Mouse (Mus musculus): ENCODE data around the gene Rgl3. TPM values are rescaled to one million over a fixed set of nuclear protein-coding genes. Genes with fewer than 3 reads are reported as not detected.

The Rgl3 gene
- polyA plus RNA-seq, 1 experiment from 2014 or later = 0.32 TPM

DNA sequence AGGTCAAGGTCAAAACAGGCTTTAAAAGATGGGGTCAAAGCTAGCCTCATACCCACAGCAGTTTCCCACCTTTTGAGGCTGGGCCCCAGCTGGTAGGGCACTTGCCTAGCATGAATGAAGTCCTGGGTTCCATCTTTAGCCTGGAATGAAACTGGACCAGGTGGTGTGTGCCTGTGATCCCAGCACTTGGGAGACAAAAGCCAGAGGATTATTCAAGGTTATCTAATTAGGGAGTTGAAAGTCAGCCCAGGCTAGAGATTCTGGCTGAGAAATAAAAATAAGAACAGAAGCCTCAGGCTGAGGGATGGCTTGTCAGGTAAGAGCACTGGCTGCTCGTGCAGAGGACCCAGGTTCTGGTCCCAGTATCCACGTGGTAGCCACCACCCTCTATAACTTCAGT lies 57.2 kb downstream of the Rgl3 start:
- Histone ChIP-seq H3K9me3 (ENCODE audit: low read length) (no peaks in the 10 kb centered on the region), H3K27ac (ENCODE audit: low read depth) (no peak overlapping the region), H3K4me3 (ENCODE audit: low read depth, low read length) (no peak overlapping the region), H3K4me2 (ENCODE audit: low read depth, low read length) (no peak overlapping the region), H3K36me3 (replicated peaks; ENCODE audit: insufficient read depth, low read length) (no peaks in the 10 kb centered on the region), H3K27me3 (ENCODE audit: insufficient read depth, low read length) (no peaks in the 10 kb centered on the region), H3K9ac (replicated peaks) (no peak overlapping the region), H3K4me1 (ENCODE audit: insufficient read depth) (peaks cover 7% of the 10 kb centered on the region; the same call in 1 of the 2 replicates)
- DNase-seq (no peak), ATAC-seq (no peak)
- 67% methylated on average over 2 of the region's 2 CpGs for WGBS (ENCODE audit: insufficient replicate concordance)
- TF ChIP-seq CTCF (IDR thresholded peaks at IDR 0.05; ENCODE audit: low read depth) = no peak
- no peak for TF ChIP-seq EP300 (IDR thresholded peaks at IDR 0.05; ENCODE audit: low read depth)

DNA sequence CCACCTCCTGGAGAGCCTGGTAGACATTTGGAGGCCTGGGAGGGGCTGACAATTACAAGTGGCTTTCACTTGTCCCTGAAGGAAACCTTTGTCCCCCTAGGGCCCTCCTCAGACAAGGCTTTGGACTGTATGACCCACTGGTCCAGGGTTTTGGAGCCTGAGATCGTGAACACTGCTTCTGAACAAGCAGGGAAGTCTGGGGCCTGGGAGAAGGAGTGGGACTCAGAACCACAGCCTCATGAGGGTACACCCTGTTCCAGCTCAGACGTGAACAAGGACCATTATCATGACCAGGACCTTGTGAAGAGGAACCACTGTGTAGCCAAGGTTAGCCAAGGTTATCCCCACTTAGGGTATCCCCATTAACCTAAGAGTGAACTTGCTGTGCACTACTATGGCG lies 60.0 kb downstream of the Rgl3 start:
- H3K4me3 ChIP-seq (ENCODE audit: low read depth, low read length) = no peak overlapping the region
- peaks cover 16% of the 10 kb centered on the region for H3K4me1 ChIP-seq (ENCODE audit: insufficient read depth)
- ATAC-seq = no peak
- no peaks in the 10 kb centered on the region for H3K36me3 ChIP-seq (replicated peaks; ENCODE audit: insufficient read depth, low read length)
- TF ChIP-seq EP300 (IDR thresholded peaks at IDR 0.05; ENCODE audit: low read depth) = no peak
- no peak for TF ChIP-seq CTCF (IDR thresholded peaks at IDR 0.05; ENCODE audit: low read depth)
- no peak overlapping the region for H3K4me2 ChIP-seq (ENCODE audit: low read depth, low read length)
- DNase-seq = no peak
- H3K9me3 ChIP-seq (ENCODE audit: low read length) = no peaks in the 10 kb centered on the region
- 68% methylated on average over 3 of the region's 3 CpGs for WGBS (ENCODE audit: insufficient replicate concordance)
- H3K9ac ChIP-seq (replicated peaks) = no peak overlapping the region
- H3K27me3 ChIP-seq (ENCODE audit: insufficient read depth, low read length) = no peaks in the 10 kb centered on the region
- H3K27ac ChIP-seq (ENCODE audit: low read depth) = no peak overlapping the region

DNA sequence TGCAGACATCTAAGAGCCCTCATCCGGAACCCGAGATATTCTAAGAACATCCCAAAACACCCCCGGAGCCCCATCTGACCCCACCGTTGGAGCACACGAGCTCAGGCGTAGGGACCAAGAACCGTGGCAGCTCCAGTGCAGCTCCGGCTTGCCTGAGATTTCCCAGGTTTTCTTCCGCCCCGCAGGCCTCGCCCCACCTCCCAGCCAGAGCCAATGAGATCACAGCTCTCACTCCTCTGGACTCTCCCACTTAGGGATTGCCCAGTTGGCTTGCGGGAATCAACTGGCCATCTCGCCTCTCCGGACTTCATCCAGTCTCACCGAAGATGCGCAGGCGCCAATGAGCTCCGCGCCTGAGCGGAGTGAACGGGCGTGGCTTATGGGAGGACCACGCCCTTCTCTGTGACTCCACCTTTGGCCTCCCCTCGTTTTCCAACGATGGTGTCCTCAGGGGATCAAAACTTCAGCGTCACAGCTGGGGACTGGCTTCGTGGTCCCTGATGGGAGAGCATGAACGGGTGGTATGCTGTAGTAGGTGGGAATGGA lies 62.0 kb downstream of the Rgl3 start, which contains the start of the genes Ccdc159 and Tmem205:
Gene Ccdc159, plus strand, starts transcription at position 264 of the 546 bp plus-strand sequence.
Gene Tmem205, minus strand, starts transcription at position 349 of the 546 bp plus-strand sequence.
- Histone ChIP-seq H3K9me3 (ENCODE audit: low read length) (no peaks in the 10 kb centered on the region), H3K27me3 (ENCODE audit: insufficient read depth, low read length) (no peaks in the 10 kb centered on the region), H3K36me3 (replicated peaks; ENCODE audit: insufficient read depth, low read length) (no peaks in the 10 kb centered on the region), H3K4me3 (ENCODE audit: low read depth, low read length) (peak within 1 kb of the TSS; percentile 45), H3K9ac (replicated peaks) (peak within 1 kb of the TSS; percentile 59), H3K27ac (ENCODE audit: low read depth) (peak within 1 kb of the TSS; percentile 92), H3K4me2 (ENCODE audit: low read depth, low read length) (peak within 1 kb of the TSS; percentile 72), H3K4me1 (ENCODE audit: insufficient read depth) (peaks cover 30% of the 10 kb centered on the region)
- ATAC-seq (peak; percentile 88), DNase-seq (peak; percentile 86)
- WGBS (ENCODE audit: insufficient replicate concordance) = under 1% methylated on average over 28 of the region's 28 CpGs
- TF ChIP-seq EP300 (IDR thresholded peaks at IDR 0.05; ENCODE audit: low read depth) (peak; percentile 65), CTCF (IDR thresholded peaks at IDR 0.05; ENCODE audit: low read depth) (no peak)

DNA sequence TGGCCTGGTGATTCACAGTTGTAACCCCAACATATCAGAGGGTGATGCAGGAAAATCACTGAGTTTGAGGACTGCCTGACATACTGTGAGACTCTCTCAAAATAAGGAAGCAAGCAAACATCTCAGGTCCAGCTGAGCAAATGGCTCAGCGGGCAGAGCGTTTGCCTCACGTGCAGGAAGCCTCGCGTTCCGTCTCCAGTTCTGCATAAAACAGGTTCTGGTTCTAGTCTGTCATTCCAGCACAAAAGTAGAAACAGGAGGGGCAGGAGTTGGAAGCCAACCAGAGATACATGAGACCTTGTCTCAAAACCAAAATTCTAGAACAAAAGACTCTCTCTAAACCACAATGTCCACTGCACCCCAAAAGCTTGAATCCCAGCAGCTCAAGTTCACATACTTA lies 62.5 kb downstream of the Rgl3 start:
- no peaks in the 10 kb centered on the region for H3K36me3 ChIP-seq (replicated peaks; ENCODE audit: insufficient read depth, low read length)
- H3K9ac ChIP-seq (replicated peaks) = peak overlapping the region; percentile 58
- peak overlapping the region; percentile 92 for H3K27ac ChIP-seq (ENCODE audit: low read depth)
- peak overlapping the region; percentile 45 for H3K4me3 ChIP-seq (ENCODE audit: low read depth, low read length)
- peaks cover 30% of the 10 kb centered on the region for H3K4me1 ChIP-seq (ENCODE audit: insufficient read depth)
- DNase-seq (no peak), ATAC-seq (no peak)
- peak overlapping the region; percentile 72 for H3K4me2 ChIP-seq (ENCODE audit: low read depth, low read length)
- no peaks in the 10 kb centered on the region for H3K9me3 ChIP-seq (ENCODE audit: low read length)
- no peak for TF ChIP-seq EP300 (IDR thresholded peaks at IDR 0.05; ENCODE audit: low read depth)
- TF ChIP-seq CTCF (IDR thresholded peaks at IDR 0.05; ENCODE audit: low read depth) = no peak
- H3K27me3 ChIP-seq (ENCODE audit: insufficient read depth, low read length) = no peaks in the 10 kb centered on the region
- 1% methylated on average over 6 of the region's 6 CpGs for WGBS (ENCODE audit: insufficient replicate concordance)

DNA sequence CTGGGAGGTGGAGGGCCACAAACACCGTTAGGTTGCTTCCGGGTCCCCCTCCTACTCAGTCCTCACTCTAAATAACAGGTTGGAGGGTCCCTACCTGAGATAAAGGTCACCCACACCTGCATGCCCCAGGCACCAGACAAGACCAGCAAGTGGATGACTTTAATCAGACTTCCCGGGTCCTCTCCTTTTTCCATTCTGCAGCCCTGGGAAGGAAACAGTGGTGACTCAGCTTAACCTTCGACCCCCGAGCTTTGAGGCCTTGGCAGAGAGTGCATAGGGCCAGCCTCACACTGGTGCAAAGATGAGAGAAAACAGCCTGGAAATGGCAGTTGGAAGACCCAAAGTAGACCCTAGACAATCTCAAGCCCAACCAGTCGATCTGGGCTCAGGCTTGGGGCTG lies 63.1 kb downstream of the Rgl3 start:
- no peaks in the 10 kb centered on the region for H3K36me3 ChIP-seq (replicated peaks; ENCODE audit: insufficient read depth, low read length)
- WGBS (ENCODE audit: insufficient replicate concordance) = 41% methylated on average over 6 of the region's 6 CpGs
- no peaks in the 10 kb centered on the region for H3K27me3 ChIP-seq (ENCODE audit: insufficient read depth, low read length)
- H3K9ac ChIP-seq (replicated peaks) = peak overlapping the region; percentile 59; the same call in 1 of the 2 replicates
- H3K4me3 ChIP-seq (ENCODE audit: low read depth, low read length) = peak overlapping the region; percentile 45
- H3K27ac ChIP-seq (ENCODE audit: low read depth) = peak overlapping the region; percentile 92
- H3K4me1 ChIP-seq (ENCODE audit: insufficient read depth) = peaks cover 30% of the 10 kb centered on the region
- DNase-seq = peak; percentile 51
- TF ChIP-seq CTCF (IDR thresholded peaks at IDR 0.05; ENCODE audit: low read depth) (no peak), EP300 (IDR thresholded peaks at IDR 0.05; ENCODE audit: low read depth) (no peak)
- H3K9me3 ChIP-seq (ENCODE audit: low read length) = no peaks in the 10 kb centered on the region
- peak overlapping the region; percentile 72 for H3K4me2 ChIP-seq (ENCODE audit: low read depth, low read length)
- ATAC-seq = no peak

DNA sequence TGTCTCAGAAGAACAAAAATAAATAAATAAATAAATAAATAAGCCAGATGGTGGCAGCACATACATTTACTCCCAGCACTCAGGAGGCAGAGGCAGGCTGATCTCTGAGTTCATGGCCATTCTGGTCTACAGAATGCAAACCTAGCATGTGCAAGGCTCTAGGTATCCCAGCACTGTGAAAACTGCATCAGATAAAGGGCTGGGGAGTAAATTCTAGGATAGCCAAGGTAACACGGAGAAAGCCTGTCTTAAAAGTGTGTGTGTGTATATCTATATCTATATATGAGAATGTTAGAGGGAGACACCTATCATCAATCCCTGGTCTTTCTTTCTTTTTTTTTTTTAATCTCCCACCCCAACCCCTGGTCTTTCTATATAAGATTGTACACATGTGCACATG lies 63.7 kb downstream of the Rgl3 start:
- WGBS (ENCODE audit: insufficient replicate concordance) = 92% methylated on average over 1 of the region's 1 CpGs
- Histone ChIP-seq H3K4me2 (ENCODE audit: low read depth, low read length) (peak overlapping the region; percentile 72), H3K9me3 (ENCODE audit: low read length) (no peaks in the 10 kb centered on the region), H3K4me1 (ENCODE audit: insufficient read depth) (peaks cover 30% of the 10 kb centered on the region), H3K27ac (ENCODE audit: low read depth) (peak overlapping the region; percentile 92; the same call in 1 of the 2 replicates), H3K36me3 (replicated peaks; ENCODE audit: insufficient read depth, low read length) (no peaks in the 10 kb centered on the region), H3K27me3 (ENCODE audit: insufficient read depth, low read length) (no peaks in the 10 kb centered on the region), H3K9ac (replicated peaks) (peak overlapping the region; percentile 59; the same call in 1 of the 2 replicates), H3K4me3 (ENCODE audit: low read depth, low read length) (0 out of 2 replicates have a peak overlapping the region, but pooled peaks have one; percentile 45)
- no peak for TF ChIP-seq EP300 (IDR thresholded peaks at IDR 0.05; ENCODE audit: low read depth)
- TF ChIP-seq CTCF (IDR thresholded peaks at IDR 0.05; ENCODE audit: low read depth) = no peak
- DNase-seq (no peak), ATAC-seq (no peak)

Measured in liver, postnatal 0 days (tissue).